Mouse (Mus musculus): Measurements from ENCODE around the gene Sec24d. TPM values are rescaled to one million over a fixed set of nuclear protein-coding genes. Genes with fewer than 3 reads are reported as not detected.

The Sec24d gene
- polyA plus RNA-seq, 1 experiment from 2014 or later, result 10.2 TPM

DNA sequence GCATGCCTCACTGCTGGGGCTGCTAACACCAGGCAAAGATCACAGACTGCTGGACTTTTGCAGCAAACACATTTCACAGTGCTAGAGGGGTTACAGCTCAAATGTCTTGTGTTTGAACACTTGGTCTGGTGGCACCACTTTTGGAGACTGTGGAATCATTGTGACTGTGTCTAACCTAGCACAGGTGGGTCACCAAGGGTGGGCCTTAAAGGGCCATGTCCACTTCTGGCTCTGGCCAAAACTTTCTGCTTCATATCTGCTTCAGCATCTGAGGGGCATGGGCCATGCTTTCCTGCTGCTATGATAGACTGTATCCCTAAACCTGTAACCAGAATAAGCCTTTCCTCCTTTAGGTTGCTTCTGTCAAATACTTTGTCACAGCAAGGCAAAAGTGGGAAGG lies 29.8 kb upstream of the Sec24d start:
- 0 out of 2 replicates have a peak, but pooled peaks cover 3% of the 10 kb centered on the region for H3K4me1 ChIP-seq (ENCODE audit: control insufficient read depth, insufficient read depth, low read length)
- no peak overlapping the region for H3K4me2 ChIP-seq (ENCODE audit: low read depth, low read length)
- no peaks in the 10 kb centered on the region for H3K9me3 ChIP-seq (ENCODE audit: control insufficient read depth, low read length)
- H3K9ac ChIP-seq (replicated peaks; ENCODE audit: low read depth, low read length), result no peak overlapping the region
- no peak overlapping the region for H3K27ac ChIP-seq (ENCODE audit: low read depth, low read length)
- H3K4me3 ChIP-seq (ENCODE audit: low read depth, low read length), result no peak overlapping the region
- H3K36me3 ChIP-seq (ENCODE audit: control insufficient read depth, insufficient read depth, low read length), result no peaks in the 10 kb centered on the region
- no peaks in the 10 kb centered on the region for H3K27me3 ChIP-seq (ENCODE audit: control insufficient read depth, insufficient read depth, low read length)
- ATAC-seq (ENCODE audit: low read depth), result no peak

GRCm38 (mm10) chr3:123244376-123244775 lies 22.9 kb upstream of the Sec24d start:
- ATAC-seq (ENCODE audit: low read depth), result no peak
- no peaks in the 10 kb centered on the region for H3K9me3 ChIP-seq (ENCODE audit: control insufficient read depth, low read length)
- no peaks in the 10 kb centered on the region for H3K4me1 ChIP-seq (ENCODE audit: control insufficient read depth, insufficient read depth, low read length)
- no peak overlapping the region for H3K4me3 ChIP-seq (ENCODE audit: low read depth, low read length)
- no peak overlapping the region for H3K9ac ChIP-seq (replicated peaks; ENCODE audit: low read depth, low read length)
- no peak overlapping the region for H3K4me2 ChIP-seq (ENCODE audit: low read depth, low read length)
- no peaks in the 10 kb centered on the region for H3K27me3 ChIP-seq (ENCODE audit: control insufficient read depth, insufficient read depth, low read length)
- no peak overlapping the region for H3K27ac ChIP-seq (ENCODE audit: low read depth, low read length)
- no peaks in the 10 kb centered on the region for H3K36me3 ChIP-seq (ENCODE audit: control insufficient read depth, insufficient read depth, low read length)
- WGBS, result 73% methylated on average over 5 of the region's 5 CpGs

GRCm38 (mm10) chr3:123245646-123246045 lies 21.6 kb upstream of the Sec24d start:
- no peak for ATAC-seq (ENCODE audit: low read depth)
- Histone ChIP-seq H3K4me3 (ENCODE audit: low read depth, low read length) (no peak overlapping the region), H3K27me3 (ENCODE audit: control insufficient read depth, insufficient read depth, low read length) (no peaks in the 10 kb centered on the region), H3K36me3 (ENCODE audit: control insufficient read depth, insufficient read depth, low read length) (no peaks in the 10 kb centered on the region), H3K9ac (replicated peaks; ENCODE audit: low read depth, low read length) (no peak overlapping the region), H3K27ac (ENCODE audit: low read depth, low read length) (no peak overlapping the region), H3K9me3 (ENCODE audit: control insufficient read depth, low read length) (no peaks in the 10 kb centered on the region), H3K4me1 (ENCODE audit: control insufficient read depth, insufficient read depth, low read length) (no peaks in the 10 kb centered on the region), H3K4me2 (ENCODE audit: low read depth, low read length) (no peak overlapping the region)
- WGBS, result 27% methylated on average over 4 of the region's 4 CpGs

DNA sequence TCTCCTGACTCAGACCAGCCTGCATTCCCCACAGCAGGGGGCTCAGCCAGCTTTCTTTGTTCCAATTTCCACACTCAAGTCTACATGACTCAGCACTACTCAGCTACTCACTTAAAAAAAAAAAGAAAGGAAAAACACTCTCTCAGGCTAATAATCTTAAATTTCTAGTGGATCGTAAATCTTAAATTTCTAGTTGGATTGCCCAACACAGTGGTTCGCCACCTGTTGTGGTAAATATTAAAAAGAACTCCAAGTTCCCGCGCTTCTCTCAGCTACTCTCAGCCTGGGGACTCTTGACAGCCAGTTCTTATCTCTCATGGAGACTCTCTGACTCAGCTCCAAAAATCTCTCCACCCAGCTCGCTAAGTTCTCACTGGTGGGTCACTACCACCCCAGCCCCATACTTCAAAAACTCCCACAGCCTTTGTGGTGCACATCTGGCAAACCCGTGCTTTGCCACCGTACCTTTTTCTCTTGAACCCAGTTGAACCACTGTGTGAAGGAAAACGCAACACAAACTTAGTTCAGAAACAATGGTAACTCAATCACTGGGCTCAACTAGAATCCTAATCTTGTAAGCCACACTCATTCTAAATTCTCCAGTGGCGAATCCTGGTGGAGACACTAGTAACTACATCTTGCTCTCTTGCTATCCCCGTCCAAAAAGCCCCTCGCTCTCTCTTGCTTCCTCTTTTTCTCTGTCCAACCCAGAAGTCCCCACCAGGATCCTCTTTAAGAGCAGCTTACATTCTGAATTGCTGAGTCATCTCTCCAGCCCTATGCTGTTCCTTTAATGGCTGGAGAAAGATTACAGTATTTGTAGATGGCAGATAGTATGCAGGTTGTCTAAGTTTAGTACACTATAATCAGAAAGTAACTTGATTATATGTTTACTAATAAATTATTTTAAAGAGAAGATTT lies 10.8 kb upstream of the Sec24d start:
- WGBS, result 85% methylated on average over 11 of the region's 11 CpGs

DNA sequence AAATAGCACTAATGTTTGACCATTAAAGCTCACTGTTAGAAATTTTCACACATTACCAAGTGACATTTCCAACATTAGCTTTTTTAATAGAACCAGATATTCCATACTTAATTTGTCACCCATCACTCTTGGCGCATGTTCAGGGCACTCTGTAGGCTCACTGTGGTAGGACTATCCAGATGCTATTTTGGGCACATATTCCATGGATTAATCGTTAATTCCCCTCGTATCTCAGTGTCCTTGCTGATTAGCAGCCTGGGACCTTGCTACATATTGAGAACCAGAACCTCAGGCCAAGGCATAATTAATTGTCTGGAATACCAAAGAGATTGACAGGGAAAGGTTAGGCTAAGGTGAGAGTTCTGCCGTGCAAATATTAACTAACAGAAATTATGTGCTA lies 8.5 kb upstream of the Sec24d start:
- Histone ChIP-seq H3K9ac (replicated peaks; ENCODE audit: low read depth, low read length) (no peak overlapping the region), H3K4me1 (ENCODE audit: control insufficient read depth, insufficient read depth, low read length) (no peaks in the 10 kb centered on the region), H3K27me3 (ENCODE audit: control insufficient read depth, insufficient read depth, low read length) (no peaks in the 10 kb centered on the region), H3K4me2 (ENCODE audit: low read depth, low read length) (no peak overlapping the region), H3K27ac (ENCODE audit: low read depth, low read length) (no peak overlapping the region), H3K4me3 (ENCODE audit: low read depth, low read length) (no peak overlapping the region), H3K36me3 (ENCODE audit: control insufficient read depth, insufficient read depth, low read length) (no peaks in the 10 kb centered on the region), H3K9me3 (ENCODE audit: control insufficient read depth, low read length) (no peaks in the 10 kb centered on the region)
- WGBS, result 76% methylated on average over 4 of the region's 4 CpGs
- no peak for ATAC-seq (ENCODE audit: low read depth)

More for the DNA sequence above, 10.8 kb upstream of the Sec24d start:
- no peak for ATAC-seq (ENCODE audit: low read depth)
- H3K4me3 ChIP-seq (ENCODE audit: low read depth, low read length), result no peak overlapping the region
- no peaks in the 10 kb centered on the region for H3K4me1 ChIP-seq (ENCODE audit: control insufficient read depth, insufficient read depth, low read length)
- no peak overlapping the region for H3K4me2 ChIP-seq (ENCODE audit: low read depth, low read length)
- no peaks in the 10 kb centered on the region for H3K9me3 ChIP-seq (ENCODE audit: control insufficient read depth, low read length)
- H3K36me3 ChIP-seq (ENCODE audit: control insufficient read depth, insufficient read depth, low read length), result no peaks in the 10 kb centered on the region
- H3K27ac ChIP-seq (ENCODE audit: low read depth, low read length), result no peak overlapping the region
- H3K9ac ChIP-seq (replicated peaks; ENCODE audit: low read depth, low read length), result no peak overlapping the region
- H3K27me3 ChIP-seq (ENCODE audit: control insufficient read depth, insufficient read depth, low read length), result no peaks in the 10 kb centered on the region

GRCm38 (mm10) chr3:123264706-123265105 lies 2.5 kb upstream of the Sec24d start:
- Histone ChIP-seq H3K9ac (replicated peaks; ENCODE audit: low read depth, low read length) (no peak overlapping the region), H3K9me3 (ENCODE audit: control insufficient read depth, low read length) (no peaks in the 10 kb centered on the region), H3K4me3 (ENCODE audit: low read depth, low read length) (no peak overlapping the region), H3K4me1 (ENCODE audit: control insufficient read depth, insufficient read depth, low read length) (0 out of 2 replicates have a peak, but pooled peaks cover 2% of the 10 kb centered on the region), H3K36me3 (ENCODE audit: control insufficient read depth, insufficient read depth, low read length) (no peaks in the 10 kb centered on the region), H3K27me3 (ENCODE audit: control insufficient read depth, insufficient read depth, low read length) (peaks cover 9% of the 10 kb centered on the region), H3K27ac (ENCODE audit: low read depth, low read length) (no peak overlapping the region), H3K4me2 (ENCODE audit: low read depth, low read length) (no peak overlapping the region)
- no peak for ATAC-seq (ENCODE audit: low read depth)
- WGBS, result 46% methylated on average over 6 of the region's 6 CpGs

GRCm38 (mm10) chr3:123267741-123268201 lies 516 bp downstream of the Sec24d start:
- H3K4me1 ChIP-seq (ENCODE audit: control insufficient read depth, insufficient read depth, low read length), result 0 out of 2 replicates have a peak, but pooled peaks cover 2% of the 10 kb centered on the region
- peak overlapping the region; percentile 51 for H3K4me3 ChIP-seq (ENCODE audit: low read depth, low read length)
- H3K36me3 ChIP-seq (ENCODE audit: control insufficient read depth, insufficient read depth, low read length), result no peaks in the 10 kb centered on the region
- H3K9ac ChIP-seq (replicated peaks; ENCODE audit: low read depth, low read length), result peak overlapping the region; percentile 56
- H3K9me3 ChIP-seq (ENCODE audit: control insufficient read depth, low read length), result no peaks in the 10 kb centered on the region
- WGBS, result under 1% methylated on average over 25 of the region's 25 CpGs
- peaks cover 9% of the 10 kb centered on the region for H3K27me3 ChIP-seq (ENCODE audit: control insufficient read depth, insufficient read depth, low read length)
- H3K4me2 ChIP-seq (ENCODE audit: low read depth, low read length), result peak overlapping the region; percentile 61
- ATAC-seq (ENCODE audit: low read depth), result peak; percentile 59
- H3K27ac ChIP-seq (ENCODE audit: low read depth, low read length), result no peak overlapping the region

GRCm38 (mm10) chr3:123282866-123283615 lies 15.8 kb downstream of the Sec24d start:
- Histone ChIP-seq H3K4me3 (ENCODE audit: low read depth, low read length) (no peak overlapping the region), H3K27ac (ENCODE audit: low read depth, low read length) (no peak overlapping the region), H3K4me1 (ENCODE audit: control insufficient read depth, insufficient read depth, low read length) (no peaks in the 10 kb centered on the region), H3K9ac (replicated peaks; ENCODE audit: low read depth, low read length) (no peak overlapping the region), H3K9me3 (ENCODE audit: control insufficient read depth, low read length) (no peaks in the 10 kb centered on the region), H3K27me3 (ENCODE audit: control insufficient read depth, insufficient read depth, low read length) (no peaks in the 10 kb centered on the region), H3K4me2 (ENCODE audit: low read depth, low read length) (no peak overlapping the region), H3K36me3 (ENCODE audit: control insufficient read depth, insufficient read depth, low read length) (no peaks in the 10 kb centered on the region)
- 87% methylated on average over 12 of the region's 12 CpGs for WGBS
- no peak for ATAC-seq (ENCODE audit: low read depth)

GRCm38 (mm10) chr3:123284284-123284683 lies 17.0 kb downstream of the Sec24d start:
- Histone ChIP-seq H3K4me2 (ENCODE audit: low read depth, low read length) (no peak overlapping the region), H3K36me3 (ENCODE audit: control insufficient read depth, insufficient read depth, low read length) (no peaks in the 10 kb centered on the region), H3K27ac (ENCODE audit: low read depth, low read length) (no peak overlapping the region), H3K9me3 (ENCODE audit: control insufficient read depth, low read length) (no peaks in the 10 kb centered on the region), H3K4me1 (ENCODE audit: control insufficient read depth, insufficient read depth, low read length) (no peaks in the 10 kb centered on the region), H3K27me3 (ENCODE audit: control insufficient read depth, insufficient read depth, low read length) (no peaks in the 10 kb centered on the region), H3K9ac (replicated peaks; ENCODE audit: low read depth, low read length) (no peak overlapping the region), H3K4me3 (ENCODE audit: low read depth, low read length) (no peak overlapping the region)
- 98% methylated on average over 5 of the region's 5 CpGs for WGBS
- no peak for ATAC-seq (ENCODE audit: low read depth)
